Mouse (Mus musculus) megakaryocyte, embryonic 14.5 days (primary cell): ENCODE measurements at regions not wholly inside any gene's neighbourhood (a gene's known extent, or its start where the extent isn't known, plus 50 kb on each side); places are given as distances from the start of the nearest gene placed in this dataset.

Experiments used
- FLI1 ChIP-seq: IDR thresholded peaks from 2 replicates; pipeline ENCODE4 v1.6.1; 2012; ENCODE audit warnings: low read length, inconsistent platforms, mixed read lengths
- GATA1 ChIP-seq: IDR thresholded peaks from 3 replicates; pipeline ENCODE4 v1.6.1; 2012; ENCODE audit warnings: mixed read lengths, low read length, inconsistent platforms, borderline replicate concordance

DNA sequence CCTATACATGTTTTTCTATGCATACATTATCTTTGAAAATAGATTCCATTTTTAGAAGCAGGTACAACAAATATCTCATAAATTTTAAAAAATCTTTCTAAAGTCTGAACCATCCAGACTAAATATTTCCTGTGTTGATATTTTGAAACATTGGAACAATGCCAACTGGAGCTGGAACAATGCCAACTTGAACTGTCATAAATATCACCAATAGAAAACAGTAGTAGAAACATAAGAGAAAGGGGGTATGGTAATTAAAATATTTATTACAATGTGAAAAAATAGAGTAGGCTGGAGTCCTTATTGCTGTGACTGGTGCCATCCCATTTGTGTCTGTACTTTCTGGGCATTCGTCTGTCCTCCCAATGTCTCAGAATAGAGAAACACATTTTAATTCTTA is 286.9 kb upstream of the Mctp2 start:
- no peak for TF ChIP-seq FLI1
- TF ChIP-seq GATA1: no peak
